Mouse (Mus musculus): Measurements from ENCODE around the gene Rdh7. TPM values are rescaled to one million over a fixed set of nuclear protein-coding genes. Genes with fewer than 3 reads are reported as not detected.

Gene Rdh7
- polyA plus RNA-seq, 1 experiment = 0.06 TPM

DNA sequence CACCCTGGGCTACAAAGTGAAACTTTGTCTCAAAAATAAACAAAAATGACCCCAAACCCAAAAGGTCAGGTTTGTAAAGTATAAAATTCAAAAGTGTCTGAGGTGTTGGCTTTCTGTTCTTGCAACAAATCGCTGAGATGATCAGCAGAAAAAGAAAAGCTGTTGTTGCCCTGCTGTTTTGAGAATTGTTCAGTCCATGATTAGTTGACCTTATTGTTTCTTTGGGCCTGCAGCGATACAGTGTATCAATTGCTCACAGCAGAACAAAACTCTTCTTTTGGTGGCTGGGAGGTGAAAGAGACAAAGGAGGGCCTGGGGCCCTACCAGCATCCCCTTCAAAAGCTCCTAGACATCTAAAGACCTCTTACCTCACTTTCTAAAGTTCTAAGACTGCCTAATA lies 17.5 kb upstream of the Rdh7 start:
- Histone ChIP-seq H3K4me1 (ENCODE audit: control insufficient read depth, insufficient read depth, insufficient read length) (no peaks in the 10 kb centered on the region; the same call in 1 of the 2 replicates), H3K27me3 (ENCODE audit: control insufficient read depth, insufficient read depth, low read length) (no peaks in the 10 kb centered on the region), H3K4me3 (ENCODE audit: extremely low read depth, insufficient read depth, insufficient read length) (no peak overlapping the region), H3K27ac (ENCODE audit: insufficient read depth, low read length) (no peak overlapping the region), H3K36me3 (ENCODE audit: control insufficient read depth, insufficient read depth, low read length) (no peaks in the 10 kb centered on the region)
- no peak for DNase-seq (ENCODE audit: low read depth in 1 of 2, low spot score in 2 of 2)
- 87% methylated on average over 2 of the region's 2 CpGs for WGBS
- no peak for TF ChIP-seq POLR2A (IDR thresholded peaks at IDR 0.05; ENCODE audit: low read depth, low read length)
- no peak for TF ChIP-seq CTCF (IDR thresholded peaks at IDR 0.05; ENCODE audit: extremely low read depth, insufficient read depth, insufficient read length, insufficient replicate concordance)

DNA sequence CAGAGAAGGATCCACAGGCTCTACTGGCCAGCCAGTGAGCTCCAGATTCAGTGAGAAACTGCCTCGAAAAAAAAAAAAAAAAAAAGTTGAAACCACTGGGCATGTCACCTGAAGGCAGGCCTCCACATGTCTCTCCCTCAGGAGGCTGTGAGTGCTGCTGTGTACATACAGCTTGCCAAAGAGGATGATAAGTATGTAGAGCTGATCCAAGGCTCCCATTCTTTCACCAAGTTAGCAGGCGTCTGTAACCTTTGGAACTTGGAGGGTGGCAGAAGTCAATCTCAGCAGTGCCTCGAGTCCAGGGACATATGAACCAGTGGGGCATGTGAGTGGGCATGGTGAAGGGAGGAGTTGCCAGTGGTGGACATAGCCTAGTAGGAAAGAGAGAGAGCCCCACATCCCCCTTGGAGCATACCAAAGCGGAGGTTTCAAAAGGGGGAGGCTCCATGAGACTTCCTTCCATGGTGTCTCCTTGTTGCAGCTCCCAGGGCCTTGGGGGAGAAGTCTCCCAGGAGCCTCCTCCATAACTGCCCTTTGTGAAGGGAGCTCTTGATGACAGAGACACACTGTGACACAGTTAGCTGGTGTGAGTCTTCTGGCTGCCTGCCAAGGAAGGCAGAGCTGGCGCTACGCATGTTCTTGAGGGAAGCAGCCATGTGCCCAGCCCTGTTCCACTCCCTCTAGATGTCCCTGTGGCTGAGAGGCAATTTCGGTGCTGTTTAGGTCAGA lies 16.3 kb upstream of the Rdh7 start:
- no peak overlapping the region for H3K4me3 ChIP-seq (ENCODE audit: extremely low read depth, insufficient read depth, insufficient read length)
- TF ChIP-seq CTCF (IDR thresholded peaks at IDR 0.05; ENCODE audit: extremely low read depth, insufficient read depth, insufficient read length, insufficient replicate concordance) (no peak), POLR2A (IDR thresholded peaks at IDR 0.05; ENCODE audit: low read depth, low read length) (no peak)
- no peak for DNase-seq (ENCODE audit: low read depth in 1 of 2, low spot score in 2 of 2)
- 69% methylated on average over 7 of the region's 7 CpGs for WGBS
- H3K4me1 ChIP-seq (ENCODE audit: control insufficient read depth, insufficient read depth, insufficient read length) = no peaks in the 10 kb centered on the region; the same call in 1 of the 2 replicates
- no peaks in the 10 kb centered on the region for H3K36me3 ChIP-seq (ENCODE audit: control insufficient read depth, insufficient read depth, low read length)
- no peaks in the 10 kb centered on the region for H3K27me3 ChIP-seq (ENCODE audit: control insufficient read depth, insufficient read depth, low read length)
- H3K27ac ChIP-seq (ENCODE audit: insufficient read depth, low read length) = no peak overlapping the region

DNA sequence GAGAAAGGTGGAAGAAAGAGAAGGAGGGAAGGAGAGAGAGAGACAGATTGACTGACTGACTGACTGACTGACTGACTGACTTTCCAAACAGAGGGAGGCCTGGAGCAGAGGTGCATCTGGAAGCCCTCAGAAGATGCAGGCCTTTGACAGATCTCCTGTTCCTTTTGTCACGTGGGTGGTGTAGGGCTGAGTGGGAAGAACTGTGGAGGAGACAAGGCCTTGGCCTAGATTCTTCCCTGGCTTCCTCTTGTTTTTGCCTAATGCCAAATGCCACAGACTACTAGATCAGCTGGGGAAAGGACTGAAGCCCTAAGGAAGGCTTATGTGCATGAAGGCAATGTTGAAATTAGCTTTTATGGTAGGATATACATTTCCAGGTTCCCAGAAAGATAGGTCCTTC lies 14.5 kb upstream of the Rdh7 start:
- Histone ChIP-seq H3K27ac (ENCODE audit: insufficient read depth, low read length) (no peak overlapping the region), H3K36me3 (ENCODE audit: control insufficient read depth, insufficient read depth, low read length) (no peaks in the 10 kb centered on the region), H3K4me3 (ENCODE audit: extremely low read depth, insufficient read depth, insufficient read length) (no peak overlapping the region), H3K4me1 (ENCODE audit: control insufficient read depth, insufficient read depth, insufficient read length) (no peaks in the 10 kb centered on the region; the same call in 1 of the 2 replicates), H3K27me3 (ENCODE audit: control insufficient read depth, insufficient read depth, low read length) (no peaks in the 10 kb centered on the region)
- TF ChIP-seq POLR2A (IDR thresholded peaks at IDR 0.05; ENCODE audit: low read depth, low read length) (no peak), CTCF (IDR thresholded peaks at IDR 0.05; ENCODE audit: extremely low read depth, insufficient read depth, insufficient read length, insufficient replicate concordance) (no peak)
- 76% methylated on average over 1 of the region's 1 CpGs for WGBS
- no peak for DNase-seq (ENCODE audit: low read depth in 1 of 2, low spot score in 2 of 2)

DNA sequence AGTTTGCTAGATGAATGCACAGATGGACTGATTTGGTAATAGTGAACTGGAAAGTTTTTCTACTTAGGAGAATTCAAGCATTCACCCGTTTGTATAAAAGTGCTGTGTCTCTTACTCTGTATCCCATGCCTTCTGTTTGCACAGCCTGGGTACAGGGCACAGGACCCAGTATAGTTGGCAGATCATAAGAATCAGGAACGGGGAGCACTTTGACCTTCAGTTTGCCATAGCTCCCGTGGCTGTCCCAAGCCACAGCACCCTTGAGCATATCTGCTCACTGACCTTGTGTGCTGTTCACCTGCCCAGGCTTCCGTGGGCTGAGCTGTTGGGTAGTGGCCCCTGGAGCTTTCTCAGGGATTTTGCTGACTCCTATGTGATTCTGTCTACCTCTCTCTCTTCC lies 13.1 kb upstream of the Rdh7 start:
- no peak overlapping the region for H3K27ac ChIP-seq (ENCODE audit: insufficient read depth, low read length)
- 81% methylated on average over 4 of the region's 4 CpGs for WGBS
- no peak for DNase-seq (ENCODE audit: low read depth in 1 of 2, low spot score in 2 of 2)
- H3K4me1 ChIP-seq (ENCODE audit: control insufficient read depth, insufficient read depth, insufficient read length) = no peaks in the 10 kb centered on the region; the same call in 1 of the 2 replicates
- H3K27me3 ChIP-seq (ENCODE audit: control insufficient read depth, insufficient read depth, low read length) = no peaks in the 10 kb centered on the region
- no peaks in the 10 kb centered on the region for H3K36me3 ChIP-seq (ENCODE audit: control insufficient read depth, insufficient read depth, low read length)
- TF ChIP-seq POLR2A (IDR thresholded peaks at IDR 0.05; ENCODE audit: low read depth, low read length) = no peak
- TF ChIP-seq CTCF (IDR thresholded peaks at IDR 0.05; ENCODE audit: extremely low read depth, insufficient read depth, insufficient read length, insufficient replicate concordance) = no peak
- H3K4me3 ChIP-seq (ENCODE audit: extremely low read depth, insufficient read depth, insufficient read length) = no peak overlapping the region

DNA sequence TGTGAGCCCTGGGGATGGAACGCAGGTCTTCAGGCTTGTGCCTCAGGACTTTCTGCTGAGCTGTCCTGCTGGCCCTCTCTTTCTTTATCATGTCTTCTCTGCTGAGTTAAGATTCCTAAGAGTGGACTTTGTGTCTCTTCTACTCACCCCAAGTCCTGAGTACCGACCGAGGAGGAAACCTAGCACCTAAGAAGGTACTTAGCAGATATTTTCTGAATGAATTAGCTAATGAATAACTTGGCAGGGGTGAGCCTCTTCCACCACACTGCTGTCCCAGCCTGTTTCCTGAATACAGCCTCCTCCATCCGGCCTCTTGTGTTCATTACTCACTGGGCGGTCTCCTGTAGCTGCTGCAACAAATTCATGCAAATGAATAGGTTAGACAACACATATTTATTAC lies 11.2 kb upstream of the Rdh7 start:
- TF ChIP-seq CTCF (IDR thresholded peaks at IDR 0.05; ENCODE audit: extremely low read depth, insufficient read depth, insufficient read length, insufficient replicate concordance) = no peak
- no peak for TF ChIP-seq POLR2A (IDR thresholded peaks at IDR 0.05; ENCODE audit: low read depth, low read length)
- 57% methylated on average over 5 of the region's 5 CpGs for WGBS

DNA sequence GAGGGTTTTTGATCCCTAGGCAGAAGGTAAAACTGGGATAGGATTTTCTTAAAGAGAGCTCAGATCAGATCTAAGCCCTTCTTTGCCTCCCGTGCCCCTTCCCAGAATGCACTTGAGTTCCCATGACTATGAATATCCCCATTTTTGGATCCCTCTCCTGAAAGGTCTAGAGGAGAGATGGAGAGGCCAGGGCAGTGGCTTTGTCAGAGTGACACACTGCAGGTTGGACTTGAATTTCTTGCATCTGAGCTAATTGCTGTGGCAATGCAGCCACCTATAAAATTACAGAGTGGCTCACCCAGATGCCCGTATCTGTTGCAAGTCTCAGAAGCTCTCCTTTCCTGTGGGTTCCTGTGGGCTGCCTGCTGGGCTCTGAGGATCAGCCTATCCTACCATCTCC lies 9.6 kb upstream of the Rdh7 start, which contains the start of gene Sdr9c7:
Gene Sdr9c7 (plus strand): TSS at position 301 of the 400 bp plus-strand sequence.
- Histone ChIP-seq H3K27ac (ENCODE audit: insufficient read depth, low read length) (no peak within 1 kb of the TSS), H3K36me3 (ENCODE audit: control insufficient read depth, insufficient read depth, low read length) (no peaks in the 10 kb centered on the region), H3K4me1 (ENCODE audit: control insufficient read depth, insufficient read depth, insufficient read length) (no peaks in the 10 kb centered on the region), H3K4me3 (ENCODE audit: extremely low read depth, insufficient read depth, insufficient read length) (no peak within 1 kb of the TSS), H3K27me3 (ENCODE audit: control insufficient read depth, insufficient read depth, low read length) (no peaks in the 10 kb centered on the region)
- DNase-seq (ENCODE audit: low read depth in 1 of 2, low spot score in 2 of 2) = no peak
- 87% methylated on average over 2 of the region's 2 CpGs for WGBS
- TF ChIP-seq CTCF (IDR thresholded peaks at IDR 0.05; ENCODE audit: extremely low read depth, insufficient read depth, insufficient read length, insufficient replicate concordance) = no peak
- no peak for TF ChIP-seq POLR2A (IDR thresholded peaks at IDR 0.05; ENCODE audit: low read depth, low read length)

More for the DNA sequence above, 11.2 kb upstream of the Rdh7 start:
- no peak for DNase-seq (ENCODE audit: low read depth in 1 of 2, low spot score in 2 of 2)
- no peak overlapping the region for H3K27ac ChIP-seq (ENCODE audit: insufficient read depth, low read length)
- no peaks in the 10 kb centered on the region for H3K36me3 ChIP-seq (ENCODE audit: control insufficient read depth, insufficient read depth, low read length)
- H3K27me3 ChIP-seq (ENCODE audit: control insufficient read depth, insufficient read depth, low read length) = no peaks in the 10 kb centered on the region
- no peak overlapping the region for H3K4me3 ChIP-seq (ENCODE audit: extremely low read depth, insufficient read depth, insufficient read length)
- H3K4me1 ChIP-seq (ENCODE audit: control insufficient read depth, insufficient read depth, insufficient read length) = no peaks in the 10 kb centered on the region

DNA sequence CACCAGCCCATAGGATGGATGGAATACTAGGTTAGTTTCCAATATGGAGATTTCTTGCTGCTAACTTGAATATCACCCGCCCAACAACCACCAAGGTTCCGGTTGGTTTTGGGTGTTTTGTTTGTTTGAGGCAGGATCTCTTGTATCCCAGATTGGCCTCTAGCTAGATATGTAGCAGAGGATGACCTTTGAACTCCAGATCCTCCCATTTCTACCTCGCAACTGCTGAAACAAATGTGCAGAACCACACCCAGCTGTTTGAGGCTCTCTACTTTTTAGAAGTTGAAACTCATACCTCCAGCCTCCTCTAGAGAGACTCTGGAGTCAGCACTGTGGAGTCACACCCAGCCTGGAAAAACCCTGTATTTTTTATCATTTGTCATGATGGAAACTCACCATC lies 8.9 kb upstream of the Rdh7 start:
- no peaks in the 10 kb centered on the region for H3K4me1 ChIP-seq (ENCODE audit: control insufficient read depth, insufficient read depth, insufficient read length)
- 91% methylated on average over 3 of the region's 3 CpGs for WGBS
- TF ChIP-seq POLR2A (IDR thresholded peaks at IDR 0.05; ENCODE audit: low read depth, low read length) (no peak), CTCF (IDR thresholded peaks at IDR 0.05; ENCODE audit: extremely low read depth, insufficient read depth, insufficient read length, insufficient replicate concordance) (no peak)

More for the DNA sequence above, 8.9 kb upstream of the Rdh7 start:
- no peak for DNase-seq (ENCODE audit: low read depth in 1 of 2, low spot score in 2 of 2)
- no peak overlapping the region for H3K4me3 ChIP-seq (ENCODE audit: extremely low read depth, insufficient read depth, insufficient read length)
- no peaks in the 10 kb centered on the region for H3K27me3 ChIP-seq (ENCODE audit: control insufficient read depth, insufficient read depth, low read length)
- H3K27ac ChIP-seq (ENCODE audit: insufficient read depth, low read length) = no peak overlapping the region
- H3K36me3 ChIP-seq (ENCODE audit: control insufficient read depth, insufficient read depth, low read length) = no peaks in the 10 kb centered on the region

Measured in spleen, adult 2 months (tissue).